Mouse (Mus musculus) granulocyte monocyte progenitor cell, adult 5-6 weeks (primary cell): Measurements from ENCODE around the gene Zfp213. TPM values are rescaled to one million over a fixed set of nuclear protein-coding genes. Genes with fewer than 3 reads are reported as not detected.
"Not testable (repeated sequence)": the region's sequence is repeated elsewhere in the genome, so short reads cannot be mapped to it uniquely, and the experiment has no call there.

ENCODE experiments used
- ATAC-seq: replicated peaks from 2 replicates; pipeline ENCODE4 v1.8.0; 2016; ENCODE audit warnings: mild to moderate bottlenecking, moderate TSS enrichment, inconsistent platforms; ENCODE audit not compliant: poor library complexity, severe bottlenecking
- total RNA-seq, 2 experiments: library from RNA; stranded (forward) in 1 of 2; stranded (reverse) in 1 of 2; fragments of 200-712, 200-1000 nt in 1 of 2; fragments of >200 nt in 1 of 2; fragmentation: Nextera tagmentation in 1 of 2; gene quantifications; 2 replicates each; pipeline ENCODE4 v1.2.3; 2014 to 2017

Gene Zfp213
- total RNA-seq, 2 experiments from 2014 or later: 4.9 to 9.7 TPM

DNA sequence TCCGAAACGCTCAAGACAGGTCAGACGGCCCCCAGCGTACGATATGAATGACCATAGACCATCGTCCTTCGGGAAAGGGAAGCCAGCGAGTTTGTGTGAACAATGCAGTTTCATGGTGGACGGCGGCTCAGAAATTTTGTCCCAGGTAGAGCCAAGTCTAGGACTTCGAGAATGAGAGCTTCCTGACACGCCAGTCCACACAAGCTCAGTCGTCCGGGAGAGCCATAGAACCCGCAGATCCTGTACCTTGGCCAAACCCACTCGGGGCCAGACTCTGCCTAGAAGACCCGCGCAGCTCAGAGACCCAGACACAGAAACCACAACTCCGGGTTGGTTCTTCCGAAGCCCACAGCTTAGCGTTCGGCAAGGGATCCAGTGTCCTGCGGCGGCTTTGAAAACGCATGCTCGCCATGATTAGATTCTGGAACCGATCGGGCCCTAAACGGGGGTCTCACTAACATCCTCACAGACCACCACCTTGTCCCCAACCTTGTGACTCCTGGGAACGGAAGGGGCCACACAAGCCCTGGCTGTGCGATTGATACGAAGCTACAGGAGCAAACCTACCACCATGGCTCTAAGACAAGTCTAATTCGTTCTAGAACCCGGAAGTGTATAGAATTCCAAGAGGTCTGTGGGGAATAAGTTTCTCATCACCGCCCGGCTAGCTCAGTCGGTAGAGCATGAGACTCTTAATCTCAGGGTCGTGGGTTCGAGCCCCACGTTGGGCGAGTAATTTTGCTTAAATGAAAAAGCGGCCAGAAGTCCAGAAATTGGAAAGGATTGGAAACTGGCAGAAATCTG, 17.1 kb downstream of the Zfp213 start:
- ATAC-seq: peak; percentile 30

DNA sequence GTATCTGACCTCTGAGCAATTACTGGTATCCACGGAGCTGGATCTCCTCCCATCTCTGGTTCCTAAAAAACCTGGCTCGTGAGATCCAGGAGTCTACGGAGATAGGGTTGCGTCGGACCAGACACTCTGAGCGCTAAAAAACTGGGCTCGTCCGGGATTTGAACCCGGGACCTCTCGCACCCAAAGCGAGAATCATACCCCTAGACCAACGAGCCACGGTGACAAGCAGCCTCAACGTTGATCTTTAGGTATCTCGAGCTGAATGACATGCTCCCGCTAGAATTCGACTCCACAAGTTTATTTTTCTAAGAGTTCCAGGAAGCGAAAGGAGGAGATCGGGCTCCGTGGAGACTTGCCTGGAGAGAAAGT, 17.7 kb downstream of the Zfp213 start:
- peak; percentile 10 for ATAC-seq

DNA sequence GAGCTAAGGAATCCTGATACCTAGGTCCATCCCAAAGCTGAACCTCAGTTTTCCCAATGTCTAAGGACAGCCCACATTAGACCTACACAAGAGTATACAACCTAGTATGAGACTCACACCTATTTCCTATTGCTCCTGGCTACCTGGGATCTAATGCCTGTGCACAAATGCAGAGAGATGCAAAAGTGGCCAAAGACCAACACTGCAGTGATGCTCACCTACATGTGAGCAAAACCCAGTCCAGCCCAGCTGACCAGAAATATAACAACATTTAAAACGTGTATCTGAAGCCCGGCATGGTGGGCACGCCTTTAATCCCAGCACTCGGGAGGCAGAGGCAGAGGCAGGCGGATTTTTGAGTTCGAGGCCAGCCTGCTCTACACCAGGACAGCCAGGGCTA, 18.2 kb downstream of the Zfp213 start:
- no peak for ATAC-seq

DNA sequence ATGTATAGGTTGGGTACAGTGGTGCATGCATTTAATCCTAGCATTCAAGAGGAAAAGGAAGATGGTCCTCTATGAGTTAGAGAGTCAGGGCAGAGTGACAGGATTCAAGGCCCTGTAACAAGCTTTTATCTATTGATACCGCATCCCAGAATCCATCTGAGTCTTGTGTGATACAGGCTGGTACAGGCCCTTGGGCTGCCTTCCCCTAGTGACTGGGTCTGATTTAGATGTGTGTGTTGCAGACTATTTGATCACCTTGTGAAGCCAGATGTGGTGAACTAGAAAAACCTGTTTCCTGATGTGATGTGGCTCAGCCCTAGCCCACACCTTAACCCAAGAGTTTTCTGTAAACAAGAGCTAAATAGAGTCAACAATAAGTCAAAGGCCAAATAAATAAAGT, 19.3 kb downstream of the Zfp213 start:
- ATAC-seq: no peak

DNA sequence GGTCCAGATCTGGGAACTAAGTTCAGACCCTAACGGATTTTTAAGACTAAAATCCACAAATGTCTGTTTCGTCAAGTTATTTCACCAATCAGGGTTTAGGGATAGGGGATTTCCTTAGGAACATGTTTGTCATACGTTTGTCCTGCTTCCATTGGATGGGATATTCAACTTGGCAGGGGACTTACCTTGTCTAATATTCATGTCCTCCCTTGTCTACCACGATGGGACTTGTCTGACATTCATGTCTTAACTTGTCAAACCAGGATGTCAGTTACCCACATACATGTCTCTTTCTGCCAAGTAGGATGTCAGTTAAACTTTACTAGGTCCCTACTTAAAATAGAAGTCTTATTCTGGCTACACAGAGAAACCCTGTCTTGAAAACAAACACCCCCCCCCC, 20.1 kb downstream of the Zfp213 start:
- no peak for ATAC-seq

DNA sequence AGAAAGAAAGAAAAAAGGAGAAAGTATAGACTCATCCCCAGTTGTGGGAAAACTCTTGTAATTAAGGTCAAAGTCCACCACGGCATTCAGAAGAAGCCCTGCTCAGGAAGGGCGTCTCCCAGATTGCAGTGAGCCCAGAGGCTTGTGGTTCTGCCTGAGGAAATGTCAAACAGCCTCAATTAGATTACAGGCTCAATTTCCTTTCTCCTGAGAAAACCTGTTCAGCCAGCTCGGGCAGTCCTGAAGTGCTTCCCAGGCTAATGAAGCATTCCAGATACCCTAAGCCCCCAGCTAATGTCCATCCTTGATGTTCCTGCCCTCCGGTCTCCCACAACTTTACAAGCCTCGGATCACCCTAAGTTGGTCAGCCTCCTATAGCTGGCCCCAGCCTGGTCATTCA, 20.7 kb downstream of the Zfp213 start:
- ATAC-seq: no peak

DNA sequence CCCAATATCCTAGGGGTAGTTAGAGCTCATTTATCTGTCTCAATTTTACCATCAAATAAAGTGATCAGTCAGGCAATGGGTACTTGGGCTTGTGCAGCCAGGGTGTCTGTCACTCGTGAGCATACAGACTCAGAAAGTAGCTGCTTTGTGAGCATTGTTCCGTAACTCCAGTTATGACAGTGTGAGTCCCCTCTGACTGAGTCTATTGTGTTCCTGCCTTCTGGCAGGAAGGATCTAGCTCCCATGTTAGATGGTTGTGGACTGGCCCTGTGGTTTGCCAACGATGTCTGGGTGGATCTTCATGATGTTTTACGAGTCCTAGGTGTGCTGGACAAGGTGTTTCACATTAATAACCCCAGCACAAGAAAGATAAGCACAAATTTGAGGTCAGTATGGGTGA, 21.2 kb downstream of the Zfp213 start:
- ATAC-seq: no peak

DNA sequence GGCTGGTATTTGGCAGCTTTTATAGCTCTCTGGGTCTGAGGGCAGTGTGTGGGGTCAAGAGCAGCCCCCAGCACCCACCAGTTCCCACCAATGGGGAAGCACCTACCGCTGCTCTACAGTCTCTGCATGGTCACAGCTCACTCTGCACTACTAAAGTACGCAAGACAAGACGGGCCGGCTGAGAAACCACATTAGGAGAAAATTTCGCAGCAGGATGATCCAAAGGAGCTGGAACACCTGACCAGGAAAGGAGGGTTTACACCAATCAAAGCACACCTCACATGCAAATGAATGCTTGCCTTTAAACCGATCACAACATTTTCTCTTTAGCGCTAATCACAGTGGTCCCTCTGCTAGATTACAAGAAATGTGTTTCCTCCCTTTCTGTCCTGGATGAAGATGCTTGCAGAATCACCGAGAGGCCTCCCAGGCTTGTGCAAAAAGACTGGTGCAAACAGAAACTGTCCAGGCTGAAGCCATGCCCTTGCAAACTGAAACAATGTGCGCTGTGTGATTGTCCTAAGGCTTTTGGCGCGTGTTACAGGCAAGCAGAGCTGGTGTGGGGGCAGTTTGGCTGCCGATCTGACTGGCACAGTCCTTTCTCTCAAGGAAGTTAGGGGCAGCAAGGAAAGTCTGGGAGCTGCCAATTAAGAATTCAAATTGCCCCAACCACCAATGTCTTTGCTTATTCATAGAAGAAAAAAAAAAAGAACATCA, 21.9 kb downstream of the Zfp213 start:
- ATAC-seq: no peak

DNA sequence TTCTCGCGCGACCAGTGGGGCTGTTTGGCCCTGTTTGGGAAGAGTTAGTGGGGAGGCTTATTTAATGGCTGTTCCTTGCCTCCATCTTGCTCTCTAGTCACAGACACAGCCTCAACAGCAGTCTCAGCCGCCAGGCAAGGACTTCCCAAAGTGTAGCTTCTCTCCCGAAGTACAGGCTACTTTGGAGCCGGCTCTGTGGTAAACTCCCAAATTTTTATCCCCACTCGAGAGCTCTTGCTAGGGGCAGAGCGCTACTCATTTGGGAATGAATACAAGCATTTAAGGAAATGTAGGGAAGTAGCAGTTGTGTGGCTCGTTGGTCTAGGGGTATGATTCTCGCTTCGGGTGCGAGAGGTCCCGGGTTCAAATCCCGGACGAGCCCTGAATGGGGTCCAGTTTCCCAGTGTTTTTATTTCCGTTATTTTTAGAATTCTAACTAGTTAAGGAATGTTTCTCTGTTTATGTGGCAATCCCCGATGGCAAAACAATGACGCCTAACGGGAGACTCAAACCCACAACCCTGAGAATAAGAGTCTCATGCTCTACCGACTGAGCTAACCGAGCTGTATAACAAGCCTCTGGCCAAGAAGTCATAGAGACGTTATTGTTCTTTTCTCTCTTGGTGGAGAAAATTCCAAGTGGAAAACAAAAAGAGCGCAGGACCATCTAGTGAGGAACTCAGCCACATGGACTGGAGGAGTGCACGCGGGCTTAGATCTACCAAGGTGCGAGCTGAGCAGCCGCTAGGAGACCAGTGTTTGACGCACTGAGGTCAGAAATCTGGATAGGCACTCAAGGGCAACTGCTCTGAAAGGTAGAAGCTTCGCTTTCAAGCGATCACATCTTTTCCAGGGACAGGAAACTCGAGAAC, 23.2 kb downstream of the Zfp213 start:
- ATAC-seq: no peak

DNA sequence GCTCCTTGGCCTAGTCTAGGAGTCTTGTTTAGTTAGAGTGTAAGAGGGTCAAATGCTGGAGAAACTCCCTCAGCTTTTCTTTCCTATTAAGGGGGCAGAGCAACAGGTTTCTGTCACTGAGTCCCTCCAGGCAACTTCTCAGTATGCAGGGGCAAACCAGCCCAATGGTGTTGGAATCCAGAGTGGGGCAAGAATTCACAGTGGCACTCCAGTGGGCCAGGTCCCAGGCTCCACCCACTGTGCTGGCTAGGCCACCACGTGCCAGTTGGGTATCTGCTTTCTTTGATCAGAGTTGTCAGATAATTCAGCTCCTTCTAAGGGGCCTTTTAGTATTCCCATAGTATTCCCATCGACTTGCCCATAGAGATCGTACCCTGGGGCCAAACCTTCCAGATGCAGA, 23.9 kb downstream of the Zfp213 start:
- ATAC-seq: no peak

DNA sequence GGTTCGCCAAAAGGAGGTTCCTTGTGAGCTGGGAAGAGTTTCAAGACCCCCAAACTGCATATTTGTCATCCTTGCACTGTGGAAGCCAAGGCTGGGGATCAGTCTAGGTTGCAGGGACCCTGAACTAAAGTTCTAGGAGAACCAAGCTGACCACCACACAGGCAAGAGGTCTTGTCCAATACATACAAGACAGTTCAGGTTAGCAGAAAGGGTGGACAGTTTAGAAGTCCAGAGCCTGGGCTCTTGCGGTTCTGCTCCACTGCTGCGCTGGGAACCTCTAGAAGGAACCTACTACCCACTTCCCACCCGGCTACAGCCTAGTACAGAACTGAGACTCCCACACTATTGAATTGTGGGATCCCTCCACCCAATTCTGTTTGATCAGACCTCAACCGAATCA, 24.4 kb downstream of the Zfp213 start:
- no peak for ATAC-seq

DNA sequence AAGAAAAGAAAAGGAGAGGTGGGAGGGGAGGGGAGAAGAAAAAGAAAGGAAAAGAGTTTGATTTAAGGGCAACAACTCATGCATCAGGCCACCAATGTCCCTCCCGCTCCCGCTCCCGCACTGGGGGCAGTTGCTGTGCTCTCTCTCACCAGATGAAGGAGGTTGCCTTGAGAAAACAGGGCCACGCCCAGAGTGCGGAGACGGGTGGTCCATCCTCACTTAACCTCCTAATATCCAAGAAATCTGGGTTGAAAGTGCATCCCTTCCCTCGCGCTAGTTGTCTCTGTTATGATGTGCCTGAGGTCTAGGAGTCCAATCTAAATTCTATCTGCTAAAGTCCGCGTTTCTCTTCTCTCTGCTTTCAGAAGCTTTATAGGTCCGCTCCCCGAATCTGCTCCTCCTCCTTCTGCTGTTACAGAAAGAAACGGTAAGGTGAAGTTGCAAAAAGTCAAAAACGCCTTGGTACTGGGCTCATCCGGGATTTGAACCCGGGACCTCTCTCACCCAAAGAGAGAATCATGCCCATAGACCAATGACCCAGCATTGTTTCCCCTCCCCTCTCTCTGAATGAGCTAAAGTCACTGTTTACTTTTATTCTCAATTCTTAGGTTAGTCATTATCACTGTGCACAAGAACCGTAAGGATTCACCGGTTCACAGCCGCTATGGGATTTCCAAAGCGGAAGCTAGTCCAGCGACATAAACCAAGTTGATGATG, 25.6 kb downstream of the Zfp213 start:
- no peak for ATAC-seq

DNA sequence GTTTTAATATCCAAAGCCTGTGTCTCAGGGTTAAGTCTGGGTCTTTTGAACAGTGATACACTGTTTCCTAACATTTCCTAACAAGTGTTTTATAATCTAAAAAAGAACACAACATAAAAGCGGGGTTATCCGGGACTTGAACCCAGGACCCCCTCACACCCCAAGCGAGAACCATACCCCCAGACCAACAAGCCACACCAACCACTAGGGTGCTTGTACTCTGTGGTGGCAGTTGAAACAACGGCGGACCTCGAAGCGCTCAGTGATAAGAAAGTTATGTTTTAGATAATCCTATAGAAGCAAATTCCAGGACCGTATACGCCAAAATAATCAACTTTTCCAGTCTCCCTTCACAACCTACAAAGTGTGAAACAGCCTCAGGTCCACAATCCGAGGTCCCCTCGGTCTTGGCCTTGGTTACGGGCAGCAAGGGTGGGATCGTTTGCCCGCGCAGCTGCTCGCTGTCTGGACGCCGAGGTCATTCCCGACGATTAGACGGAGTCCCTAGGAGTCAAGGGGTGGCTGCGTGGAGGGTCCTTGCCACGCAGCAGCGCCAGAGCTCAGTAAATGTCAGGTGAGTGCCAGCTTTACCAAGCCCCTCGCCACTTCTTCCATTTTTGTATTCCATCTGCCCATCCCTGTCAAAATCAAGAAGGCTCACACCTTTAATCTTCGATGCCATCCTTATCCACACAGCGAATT, 26.3 kb downstream of the Zfp213 start:
- no peak for ATAC-seq

DNA sequence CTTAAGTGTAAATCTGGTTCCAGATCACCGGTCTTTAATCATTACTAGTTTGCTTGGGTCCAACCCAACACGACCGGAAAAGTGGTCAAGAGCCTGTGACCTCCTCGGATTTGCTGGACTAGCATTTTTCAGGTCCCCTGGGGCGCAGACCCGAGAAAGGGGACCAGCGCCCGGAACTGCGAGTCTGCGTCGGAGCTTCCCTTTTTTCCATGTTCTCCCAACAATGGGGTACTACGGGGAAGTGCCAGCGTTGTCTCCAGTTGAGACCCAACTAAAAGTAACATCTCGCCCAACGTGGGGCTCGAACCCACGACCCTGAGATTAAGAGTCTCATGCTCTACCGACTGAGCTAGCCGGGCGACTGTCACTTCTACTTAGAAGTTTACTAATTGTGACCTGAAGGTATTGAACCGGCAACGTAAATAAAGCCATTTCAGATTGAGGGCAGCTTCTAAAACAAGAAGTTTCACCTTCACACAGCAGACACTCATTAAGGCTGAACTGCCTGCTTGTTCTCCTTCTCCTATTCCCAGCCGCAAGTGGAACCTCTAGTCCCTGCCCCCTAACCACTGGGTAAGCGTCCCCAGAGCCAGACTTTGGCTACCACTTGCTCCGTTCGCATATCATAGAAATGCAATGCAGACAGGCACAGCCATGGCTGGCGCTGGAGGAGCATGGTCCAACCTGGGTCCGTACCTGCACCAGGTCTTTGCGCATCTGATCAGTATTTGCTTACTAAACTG, 28.8 kb downstream of the Zfp213 start:
- ATAC-seq: peak; percentile 60

DNA sequence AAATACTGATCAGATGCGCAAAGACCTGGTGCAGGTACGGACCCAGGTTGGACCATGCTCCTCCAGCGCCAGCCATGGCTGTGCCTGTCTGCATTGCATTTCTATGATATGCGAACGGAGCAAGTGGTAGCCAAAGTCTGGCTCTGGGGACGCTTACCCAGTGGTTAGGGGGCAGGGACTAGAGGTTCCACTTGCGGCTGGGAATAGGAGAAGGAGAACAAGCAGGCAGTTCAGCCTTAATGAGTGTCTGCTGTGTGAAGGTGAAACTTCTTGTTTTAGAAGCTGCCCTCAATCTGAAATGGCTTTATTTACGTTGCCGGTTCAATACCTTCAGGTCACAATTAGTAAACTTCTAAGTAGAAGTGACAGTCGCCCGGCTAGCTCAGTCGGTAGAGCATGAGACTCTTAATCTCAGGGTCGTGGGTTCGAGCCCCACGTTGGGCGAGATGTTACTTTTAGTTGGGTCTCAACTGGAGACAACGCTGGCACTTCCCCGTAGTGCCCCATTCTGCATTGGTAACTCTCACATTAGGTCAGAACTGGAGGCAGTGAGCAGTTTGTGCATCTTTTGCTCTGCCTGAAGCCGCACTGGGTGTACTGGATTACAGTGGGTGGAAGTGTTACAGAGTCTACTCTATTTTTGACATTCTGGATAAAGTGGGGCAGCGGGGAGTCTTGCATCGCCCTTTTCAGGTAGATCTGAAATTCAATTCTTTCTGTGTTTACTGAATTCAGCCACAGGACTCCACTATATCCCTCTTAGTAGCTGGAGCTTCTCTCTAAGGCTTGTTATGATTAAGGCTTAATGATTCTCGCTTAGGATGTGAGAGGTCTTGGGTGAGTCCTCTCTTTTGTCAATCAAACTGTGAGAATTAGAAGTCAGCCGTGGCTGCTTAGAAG, 30.2 kb downstream of the Zfp213 start:
- peak; percentile 42 for ATAC-seq

DNA sequence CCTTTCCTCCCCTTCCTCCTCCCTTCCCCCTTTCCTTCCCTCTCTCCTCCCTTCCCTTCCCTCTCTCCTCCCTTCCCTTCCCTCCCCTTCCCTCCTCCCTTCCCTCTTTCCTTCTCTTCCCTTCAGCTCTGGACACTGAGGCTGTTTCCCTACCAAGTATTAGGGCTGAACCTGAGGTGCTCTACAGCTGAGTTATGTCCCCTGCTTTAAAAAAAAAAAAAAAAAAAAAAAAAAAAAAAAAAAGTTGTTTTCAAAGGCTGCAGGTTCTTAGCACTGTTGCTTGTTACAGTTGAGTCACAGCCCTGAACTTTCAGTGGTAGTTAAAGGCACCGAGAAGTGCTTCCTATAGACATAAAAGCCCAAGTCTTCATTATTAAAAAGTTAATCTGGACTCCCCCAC, 32.6 kb downstream of the Zfp213 start:
- ATAC-seq: not testable (repeated sequence)

DNA sequence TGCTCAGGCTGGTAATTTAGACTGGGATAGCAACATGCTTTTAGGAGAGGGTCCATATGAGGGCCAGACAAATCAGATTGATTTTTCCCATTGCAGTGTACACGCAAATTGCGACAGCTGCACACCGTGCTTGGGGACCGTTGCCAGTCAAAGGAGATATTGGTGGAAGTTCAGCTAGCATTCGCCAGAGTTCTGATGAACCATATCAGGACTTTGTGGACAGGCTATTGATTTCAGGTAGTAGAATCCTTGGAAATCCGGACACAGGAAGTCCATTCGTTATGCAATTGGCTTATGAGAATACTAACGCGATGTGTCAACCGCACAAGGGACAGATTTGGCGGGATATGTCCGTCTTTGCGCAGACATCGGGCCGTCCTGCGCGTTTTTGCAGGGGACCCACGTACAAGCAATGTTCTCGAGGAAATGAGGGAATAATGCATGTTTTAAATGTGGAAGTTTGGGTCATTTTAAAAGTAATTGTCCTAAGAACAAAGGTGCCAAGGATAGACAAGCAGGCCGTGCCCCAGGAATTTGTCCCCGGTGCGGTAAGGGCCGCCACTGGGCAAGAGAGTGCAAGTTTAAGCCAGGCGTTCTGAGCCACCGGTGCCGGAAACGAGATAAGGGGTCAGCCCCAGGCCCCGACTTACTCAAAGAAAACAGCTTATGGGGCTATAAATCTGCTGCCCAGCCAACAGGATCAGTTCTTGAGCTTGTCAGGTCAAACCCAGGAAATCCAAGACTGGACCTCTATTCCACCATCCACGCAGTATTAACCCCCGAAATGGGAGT, 40.9 kb downstream of the Zfp213 start:
- ATAC-seq: not testable (repeated sequence)
